Mouse (Mus musculus): ENCODE data around the gene Cct6b. TPM values are rescaled to one million over a fixed set of nuclear protein-coding genes. Genes with fewer than 3 reads are reported as not detected.

Gene Cct6b
- polyA plus RNA-seq (2016; fragmentation: Nextera tagmentation; extraction: Ambion mirVana): 0.19 and 0.47 TPM in 2 replicates

DNA sequence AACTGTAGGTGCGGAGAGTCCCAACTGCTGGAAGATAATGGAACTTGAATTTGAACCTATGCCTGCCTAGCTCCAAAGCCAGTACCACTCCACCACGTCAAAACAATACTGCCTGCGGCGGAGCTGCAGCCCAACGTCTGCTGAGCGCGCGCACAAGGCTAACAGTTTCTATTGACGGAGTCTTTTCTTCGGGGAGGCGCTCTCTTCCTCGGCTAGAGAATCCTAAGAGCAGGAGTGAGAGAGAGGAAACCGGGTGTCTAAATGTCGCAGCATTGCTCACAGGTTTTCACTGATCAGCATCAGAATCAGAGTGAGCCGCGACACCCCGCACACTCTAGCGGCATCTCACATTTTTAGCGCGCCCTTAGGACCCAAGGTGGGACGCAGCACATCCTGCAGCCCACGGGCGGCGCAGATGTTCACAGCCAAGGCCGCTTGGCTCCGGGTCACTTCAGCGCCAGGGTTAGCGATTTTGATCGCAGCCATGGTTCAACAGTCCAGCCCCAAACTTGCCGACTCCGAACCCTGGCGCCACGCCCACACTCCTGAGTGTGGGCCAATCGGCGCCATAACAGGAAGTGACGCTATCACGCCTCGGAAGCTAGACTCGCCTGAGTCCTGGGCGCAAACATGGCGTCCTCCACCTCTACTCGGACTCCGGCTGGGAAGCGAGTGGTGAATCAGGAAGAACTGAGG lies at the start of gene Cct6b, which contains the start of gene Zfp830:
TSS of gene Cct6b (minus strand) at position 580 of the 696 bp plus-strand sequence.
TSS of gene Zfp830 (plus strand) at position 604 of the 696 bp plus-strand sequence.
- Histone ChIP-seq H3K27me3 (replicated peaks) (no peaks in the 10 kb centered on the region; the same call in 1 of the 2 replicates), H3K27ac (peak within 1 kb of the TSS; percentile 95), H3K9ac (peak within 1 kb of the TSS; percentile 88), H3K36me3 (peaks cover 23% of the 10 kb centered on the region), H3K4me1 (peaks cover 32% of the 10 kb centered on the region), H3K4me3 (peak within 1 kb of the TSS; percentile 89), H3K9me3 (replicated peaks) (no peaks in the 10 kb centered on the region), H3K4me2 (peak within 1 kb of the TSS; percentile 94)
- ATAC-seq: peak; percentile 99
- WGBS (ENCODE audit: insufficient replicate concordance): under 1% methylated on average over 44 of the region's 44 CpGs

DNA sequence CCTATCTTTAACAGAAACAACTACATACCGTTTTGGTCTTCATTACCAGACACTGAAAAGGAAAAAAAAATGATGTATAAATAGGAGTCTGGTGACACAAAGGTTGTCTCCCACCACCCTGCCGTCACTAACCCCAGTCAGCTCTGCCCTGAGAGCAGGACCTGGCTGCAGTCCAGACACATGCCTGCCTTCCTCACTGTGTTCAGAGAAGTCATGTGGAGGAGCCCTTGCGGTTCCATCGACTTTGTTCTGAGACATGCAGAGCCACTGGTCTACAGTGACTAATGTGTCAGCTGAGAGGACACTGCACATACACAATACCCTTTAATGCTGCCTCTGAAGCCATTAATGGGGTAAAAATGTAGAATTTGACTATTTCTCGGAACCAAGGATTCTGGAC lies 44.4 kb upstream of the Cct6b start:
- Histone ChIP-seq H3K4me3 (no peak overlapping the region), H3K4me2 (no peak overlapping the region), H3K27ac (no peak overlapping the region), H3K9me3 (replicated peaks) (no peaks in the 10 kb centered on the region), H3K9ac (no peak overlapping the region), H3K4me1 (peaks cover 6% of the 10 kb centered on the region; the same call in 1 of the 2 replicates), H3K27me3 (replicated peaks) (no peaks in the 10 kb centered on the region), H3K36me3 (peaks cover 94% of the 10 kb centered on the region)
- 84% methylated on average over 5 of the region's 5 CpGs for WGBS (ENCODE audit: insufficient replicate concordance)
- ATAC-seq: no peak

DNA sequence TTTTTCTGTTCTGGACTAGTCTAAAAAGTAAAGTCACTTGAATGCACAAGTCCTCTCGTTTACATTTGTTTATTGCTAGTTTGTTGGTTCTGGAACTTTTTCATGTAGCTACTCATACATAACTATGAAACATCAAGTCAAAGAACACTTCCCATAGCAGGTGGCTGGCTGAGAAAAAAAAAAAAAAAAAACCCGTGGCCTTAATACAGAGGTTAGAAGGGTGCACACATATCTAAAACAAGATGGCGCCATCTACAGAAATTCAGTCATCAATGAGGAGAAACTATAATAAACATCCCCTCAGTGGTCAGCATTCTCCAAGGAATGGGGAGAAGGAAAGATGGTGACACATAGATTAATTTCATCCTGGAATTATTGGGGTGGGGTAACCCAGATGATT lies 43.2 kb upstream of the Cct6b start:
- Histone ChIP-seq H3K9ac (no peak overlapping the region), H3K4me1 (peaks cover 6% of the 10 kb centered on the region; the same call in 1 of the 2 replicates), H3K36me3 (peaks cover 94% of the 10 kb centered on the region), H3K27ac (no peak overlapping the region), H3K9me3 (replicated peaks) (no peaks in the 10 kb centered on the region), H3K4me2 (no peak overlapping the region), H3K27me3 (replicated peaks) (no peaks in the 10 kb centered on the region), H3K4me3 (no peak overlapping the region)
- 68% methylated on average over 3 of the region's 3 CpGs for WGBS (ENCODE audit: insufficient replicate concordance)
- ATAC-seq: no peak

- H3K4me2 ChIP-seq: no peak overlapping the region
- H3K4me3 ChIP-seq: no peak overlapping the region
- no peaks in the 10 kb centered on the region for H3K9me3 ChIP-seq (replicated peaks)
- no peak overlapping the region for H3K27ac ChIP-seq
- H3K36me3 ChIP-seq: peaks cover 94% of the 10 kb centered on the region
- ATAC-seq: no peak
- WGBS (ENCODE audit: insufficient replicate concordance): 64% methylated on average over 3 of the region's 3 CpGs
- H3K27me3 ChIP-seq (replicated peaks): no peaks in the 10 kb centered on the region
- H3K9ac ChIP-seq: no peak overlapping the region
- peaks cover 6% of the 10 kb centered on the region; the same call in 1 of the 2 replicates for H3K4me1 ChIP-seq
Measured at GRCm38 (mm10) chr11:82806656-82807055, 42.5 kb upstream of the Cct6b start.

DNA sequence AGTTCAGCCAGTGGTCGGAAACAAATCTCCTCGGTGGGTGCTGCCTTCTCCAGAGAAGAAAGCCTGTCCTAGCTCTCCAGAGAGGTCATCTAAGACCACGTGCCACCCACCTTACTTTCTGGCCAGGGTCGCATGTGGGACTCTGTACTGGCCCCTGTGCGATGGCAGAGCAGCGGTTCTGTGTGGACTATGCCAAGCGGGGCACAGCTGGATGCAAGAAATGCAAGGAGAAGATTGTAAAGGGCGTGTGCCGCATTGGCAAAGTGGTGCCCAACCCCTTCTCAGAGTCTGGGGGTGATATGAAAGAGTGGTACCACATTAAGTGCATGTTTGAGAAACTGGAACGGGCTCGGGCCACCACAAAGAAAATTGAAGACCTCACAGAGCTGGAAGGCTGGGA lies 19.3 kb upstream of the Cct6b start:
- Histone ChIP-seq H3K36me3 (peaks cover 52% of the 10 kb centered on the region), H3K4me3 (no peak overlapping the region), H3K9ac (no peak overlapping the region), H3K27ac (no peak overlapping the region), H3K4me1 (peaks cover 37% of the 10 kb centered on the region), H3K27me3 (replicated peaks) (no peaks in the 10 kb centered on the region), H3K9me3 (replicated peaks) (no peaks in the 10 kb centered on the region), H3K4me2 (no peak overlapping the region)
- ATAC-seq: no peak
- 82% methylated on average over 11 of the region's 11 CpGs for WGBS (ENCODE audit: insufficient replicate concordance)

DNA sequence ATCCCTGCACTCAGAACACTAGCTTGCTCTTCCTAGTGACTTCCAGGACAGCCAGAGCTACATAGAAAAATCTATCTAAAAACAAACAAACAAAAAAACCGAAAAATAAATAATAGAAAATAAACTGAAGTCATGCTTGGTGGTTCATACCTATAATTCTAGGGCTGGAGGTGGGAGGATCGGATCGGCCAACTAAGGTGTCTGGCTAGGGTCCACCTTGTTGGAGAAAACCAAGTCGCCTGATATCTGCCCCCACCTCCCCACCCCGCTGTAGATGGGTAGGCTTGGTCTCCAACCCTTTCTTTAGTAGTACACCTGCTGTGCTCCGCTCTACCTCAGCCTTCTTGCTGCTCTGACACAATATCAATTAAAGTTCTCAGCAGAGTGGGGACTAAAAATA lies 18.1 kb upstream of the Cct6b start:
- Histone ChIP-seq H3K9me3 (replicated peaks) (no peaks in the 10 kb centered on the region), H3K36me3 (peaks cover 40% of the 10 kb centered on the region), H3K27ac (0 out of 2 replicates have a peak overlapping the region, but pooled peaks have one; percentile 88), H3K4me3 (peak overlapping the region; percentile 94), H3K9ac (peak overlapping the region; percentile 92), H3K27me3 (replicated peaks) (no peaks in the 10 kb centered on the region), H3K4me2 (peak overlapping the region; percentile 77), H3K4me1 (peaks cover 37% of the 10 kb centered on the region)
- no peak for ATAC-seq
- 43% methylated on average over 6 of the region's 6 CpGs for WGBS (ENCODE audit: insufficient replicate concordance)

DNA sequence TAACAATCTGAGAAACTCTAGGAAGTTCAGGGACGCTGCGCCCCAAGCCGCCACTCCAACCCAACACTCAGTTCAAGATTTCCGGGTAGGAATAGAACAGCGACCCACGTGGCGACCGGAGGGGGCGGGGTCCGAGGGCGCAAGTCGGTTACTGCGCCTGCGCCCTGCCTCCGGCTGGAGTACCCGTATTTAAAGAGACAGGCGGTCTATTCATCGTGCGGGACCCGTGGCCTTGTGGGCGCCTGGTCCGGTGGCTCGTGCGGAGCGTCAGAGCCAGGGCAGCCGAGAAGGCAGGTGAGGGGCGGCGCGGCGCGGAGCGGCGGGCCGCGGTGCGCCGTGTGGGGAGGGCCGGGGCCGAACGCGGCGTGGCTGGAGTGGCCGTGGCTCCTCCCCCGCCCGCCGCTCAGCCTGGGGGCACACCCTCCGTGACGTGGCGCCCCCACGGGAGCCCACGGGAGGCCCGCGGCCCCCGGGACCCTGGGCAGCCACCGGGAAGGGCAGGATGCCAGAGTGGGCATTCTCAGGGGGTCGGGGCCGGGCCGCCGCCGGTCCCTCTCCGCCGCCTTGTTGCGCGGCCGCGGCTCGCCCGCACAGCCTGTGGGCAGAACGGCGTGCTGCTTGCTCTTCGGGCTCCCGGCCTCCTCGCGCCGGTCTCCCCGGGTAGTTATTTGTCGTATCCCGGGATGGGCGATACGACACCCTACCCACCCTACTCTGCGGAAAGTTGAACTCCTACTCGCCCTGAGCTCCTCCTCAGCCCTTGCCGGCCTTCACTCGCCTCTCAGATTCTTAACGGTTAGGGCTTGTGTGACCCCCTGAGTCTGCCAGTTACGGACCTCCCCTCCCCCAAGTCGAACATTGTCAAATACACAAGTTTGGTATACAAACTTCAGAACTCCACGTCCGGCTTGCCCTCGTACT lies 17.1 kb upstream of the Cct6b start, which contains the start of gene Lig3:
TSS of gene Lig3 (plus strand) at position 126 of the 921 bp plus-strand sequence.
- Histone ChIP-seq H3K4me3 (peak within 1 kb of the TSS; percentile 94), H3K9ac (peak within 1 kb of the TSS; percentile 92), H3K4me2 (peak within 1 kb of the TSS; percentile 77), H3K27me3 (replicated peaks) (no peaks in the 10 kb centered on the region), H3K36me3 (peaks cover 30% of the 10 kb centered on the region), H3K4me1 (peaks cover 37% of the 10 kb centered on the region), H3K9me3 (replicated peaks) (no peaks in the 10 kb centered on the region), H3K27ac (peak within 1 kb of the TSS; percentile 88)
- WGBS (ENCODE audit: insufficient replicate concordance): under 1% methylated on average over 88 of the region's 90 CpGs
- peak; percentile 93 for ATAC-seq

GRCm38 (mm10) chr11:82780134-82780533 lies 16.0 kb upstream of the Cct6b start:
- peak overlapping the region; percentile 88; the same call in 1 of the 2 replicates for H3K27ac ChIP-seq
- no peak for ATAC-seq
- WGBS (ENCODE audit: insufficient replicate concordance): 39% methylated on average over 5 of the region's 5 CpGs

GRCm38 (mm10) chr11:82764438-82764924 lies 360 bp upstream of the Cct6b start:
- Histone ChIP-seq H3K9me3 (replicated peaks) (no peaks in the 10 kb centered on the region), H3K9ac (peak overlapping the region; percentile 88), H3K4me3 (peak overlapping the region; percentile 89), H3K36me3 (peaks cover 29% of the 10 kb centered on the region), H3K4me2 (peak overlapping the region; percentile 94), H3K27ac (peak overlapping the region; percentile 95), H3K4me1 (peaks cover 32% of the 10 kb centered on the region), H3K27me3 (replicated peaks) (no peaks in the 10 kb centered on the region)
- ATAC-seq: peak; percentile 67
- 0% methylated on average over 28 of the region's 28 CpGs for WGBS (ENCODE audit: insufficient replicate concordance)

More at GRCm38 (mm10) chr11:82780134-82780533, 16.0 kb upstream of the Cct6b start:
- Histone ChIP-seq H3K4me2 (peak overlapping the region; percentile 77), H3K27me3 (replicated peaks) (no peaks in the 10 kb centered on the region), H3K4me1 (peaks cover 37% of the 10 kb centered on the region), H3K9me3 (replicated peaks) (no peaks in the 10 kb centered on the region), H3K9ac (peak overlapping the region; percentile 92), H3K4me3 (peak overlapping the region; percentile 94), H3K36me3 (peaks cover 19% of the 10 kb centered on the region)

- peaks cover 16% of the 10 kb centered on the region for H3K36me3 ChIP-seq
- H3K27me3 ChIP-seq (replicated peaks): no peaks in the 10 kb centered on the region; the same call in 1 of the 2 replicates
- ATAC-seq: no peak
- peak overlapping the region; percentile 94 for H3K4me2 ChIP-seq
- 16% methylated on average over 4 of the region's 4 CpGs for WGBS (ENCODE audit: insufficient replicate concordance)
- H3K27ac ChIP-seq: peak overlapping the region; percentile 95
- H3K9ac ChIP-seq: peak overlapping the region; percentile 88
- H3K4me1 ChIP-seq: peaks cover 32% of the 10 kb centered on the region
- H3K4me3 ChIP-seq: peak overlapping the region; percentile 89
- H3K9me3 ChIP-seq (replicated peaks): no peaks in the 10 kb centered on the region
Measured at GRCm38 (mm10) chr11:82763261-82763660, 860 bp downstream of the Cct6b start.

DNA sequence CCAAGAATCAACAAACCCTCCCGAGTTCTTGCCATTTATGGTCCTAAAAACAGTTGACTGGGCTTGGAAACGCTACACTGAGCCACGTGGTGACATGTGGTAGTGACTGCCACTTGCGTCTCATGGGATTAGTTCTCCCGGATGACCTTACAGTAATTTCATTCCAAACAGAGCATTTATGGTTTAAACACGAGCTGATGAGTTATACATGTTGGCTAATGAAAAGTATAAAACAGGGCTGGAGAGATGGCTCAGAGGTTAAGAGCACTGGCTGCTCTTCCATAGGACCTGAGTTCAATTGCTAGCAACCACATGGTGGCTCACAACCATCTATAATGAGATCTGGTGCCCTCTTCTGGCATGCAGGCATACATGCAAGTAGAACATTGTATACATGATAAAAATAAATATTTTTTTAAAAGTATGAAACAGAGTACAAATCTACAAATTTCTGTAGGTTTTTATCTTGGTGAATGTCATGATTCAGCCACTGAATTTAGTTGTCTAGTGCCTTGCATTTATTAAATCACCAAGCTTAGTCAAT lies 1.8 kb downstream of the Cct6b start:
- 78% methylated on average over 6 of the region's 6 CpGs for WGBS (ENCODE audit: insufficient replicate concordance)
- no peak overlapping the region for H3K4me3 ChIP-seq
- peaks cover 16% of the 10 kb centered on the region for H3K36me3 ChIP-seq
- H3K9ac ChIP-seq: no peak overlapping the region
- H3K27me3 ChIP-seq (replicated peaks): no peaks in the 10 kb centered on the region; the same call in 1 of the 2 replicates
- H3K4me1 ChIP-seq: peaks cover 32% of the 10 kb centered on the region
- H3K4me2 ChIP-seq: no peak overlapping the region
- no peak for ATAC-seq
- no peaks in the 10 kb centered on the region for H3K9me3 ChIP-seq (replicated peaks)
- H3K27ac ChIP-seq: no peak overlapping the region
